ENCODE assay signal across 8 mouse cellular contexts in genomic region chr8:124720938-124721861, GRCm38 (mm10). TPM values are rescaled to one million over a fixed set of nuclear protein-coding genes. Genes with fewer than 3 reads are reported as not detected.
DNase-seq lines count a peak whose midpoint lies in the region; ATAC-seq and TF ChIP-seq lines count a peak whose summit lies in the region.

No protein-coding gene starts in this region.

- H3K27me3 ChIP-seq in kidney, embryonic 16.5 days (ENCODE audit: insufficient read depth, low read length), result no peaks in the 10 kb centered on the region
- no peaks in the 10 kb centered on the region for H3K27me3 ChIP-seq in embryonic facial prominence, embryonic 11.5 days (ENCODE audit: control insufficient read depth, insufficient read depth, low read length)
- no peaks in the 10 kb centered on the region for H3K27me3 ChIP-seq in intestine, embryonic 15.5 days (replicated peaks)

- peak overlapping the region; percentile 86 for H3K4me2 ChIP-seq in kidney, embryonic 16.5 days (replicated peaks; ENCODE audit: low read depth, low read length)
- peak overlapping the region; percentile 84 for H3K4me2 ChIP-seq in embryonic facial prominence, embryonic 11.5 days (ENCODE audit: low read depth, low read length)
- peak overlapping the region; percentile 83 for H3K4me2 ChIP-seq in intestine, embryonic 15.5 days (replicated peaks)

- in situ Hi-C loops in ES-E14 (cut with MboI; ENCODE audit: low sequenced_read_pairs in 2 of 2, unreplicated experiment in 2 of 2), result no loop called here

- H3K9me3 ChIP-seq in kidney, embryonic 16.5 days (ENCODE audit: low read length), result no peaks in the 10 kb centered on the region
- H3K9me3 ChIP-seq in ES-E14 (ENCODE audit: control insufficient read depth, insufficient read depth, low read depth, low read length), result no peaks in the 10 kb centered on the region
- H3K9me3 ChIP-seq in embryonic facial prominence, embryonic 11.5 days (replicated peaks; ENCODE audit: control insufficient read depth, low read length), result no peaks in the 10 kb centered on the region
- H3K9me3 ChIP-seq in intestine, embryonic 15.5 days, result no peaks in the 10 kb centered on the region

- H3K27ac ChIP-seq in kidney, embryonic 16.5 days (ENCODE audit: low read length), result 0 out of 2 replicates have a peak overlapping the region, but pooled peaks have one; percentile 3
- H3K27ac ChIP-seq in ES-E14 (ENCODE audit: insufficient read depth, low read depth, low read length, poor library complexity, severe bottlenecking), result no peak overlapping the region
- H3K27ac ChIP-seq in embryonic facial prominence, embryonic 11.5 days (replicated peaks; ENCODE audit: low read depth, low read length), result no peak overlapping the region
- no peak overlapping the region for H3K27ac ChIP-seq in intestine, embryonic 15.5 days

- no peak for DNase-seq in kidney, postnatal 4 days
- DNase-seq in ES-E14 (ENCODE audit: low read depth, low spot score), result no peak
- no peak for DNase-seq in embryonic facial prominence, embryonic 11.5 days (ENCODE audit: low spot score)
- DNase-seq in ovary, postnatal 14 days (ENCODE audit: low spot score), result no peak
- DNase-seq in layer of hippocampus, adult 9-10 months (ENCODE audit: low spot score), result no peak

- H3K36me3 ChIP-seq in kidney, embryonic 16.5 days (ENCODE audit: insufficient read depth, low read length), result no peaks in the 10 kb centered on the region; the same call in 1 of the 2 replicates
- peaks cover 3% of the 10 kb centered on the region for H3K36me3 ChIP-seq in ES-E14 (ENCODE audit: control insufficient read depth, insufficient read depth, low read length, poor library complexity, severe bottlenecking)
- peaks cover 2% of the 10 kb centered on the region; the same call in 1 of the 2 replicates for H3K36me3 ChIP-seq in embryonic facial prominence, embryonic 11.5 days (replicated peaks; ENCODE audit: control insufficient read depth, insufficient read depth, low read depth, low read length)
- H3K36me3 ChIP-seq in intestine, embryonic 15.5 days, result no peaks in the 10 kb centered on the region

- 3% methylated on average over 31 of the region's 31 CpGs for WGBS in kidney, embryonic 16.5 days
- WGBS in embryonic facial prominence, embryonic 11.5 days, result 2% methylated on average over 31 of the region's 31 CpGs
- 3% methylated on average over 30 of the region's 31 CpGs for WGBS in intestine, embryonic 15.5 days

- ATAC-seq in kidney, embryonic 16.5 days (ENCODE audit: low FRiP score, low TSS enrichment), result peak; percentile 66
- peak; percentile 70 for ATAC-seq in embryonic facial prominence, embryonic 11.5 days (replicated peaks; ENCODE audit: insufficient number of reproducible peaks, low FRiP score, low TSS enrichment, low read depth)
- peak; percentile 69 for ATAC-seq in intestine, embryonic 15.5 days
- 0 out of 2 replicates have a peak, but pooled peaks have one; percentile 0 for ATAC-seq in monocyte, adult 5-6 weeks (replicated peaks; ENCODE audit: insufficient number of reproducible peaks, low FRiP score, low TSS enrichment, poor library complexity, severe bottlenecking)

- H3K9ac ChIP-seq in kidney, embryonic 16.5 days (replicated peaks; ENCODE audit: low read length), result peak overlapping the region; percentile 79
- peak overlapping the region; percentile 67 for H3K9ac ChIP-seq in ES-E14 (ENCODE audit: insufficient read depth, low read depth, low read length, poor library complexity, severe bottlenecking)
- peak overlapping the region; percentile 84 for H3K9ac ChIP-seq in embryonic facial prominence, embryonic 11.5 days (replicated peaks; ENCODE audit: low read length)
- peak overlapping the region; percentile 85 for H3K9ac ChIP-seq in intestine, embryonic 15.5 days

- H3K4me3 ChIP-seq in kidney, embryonic 16.5 days (ENCODE audit: low read length), result peak overlapping the region; percentile 82
- H3K4me3 ChIP-seq in ES-E14 (ENCODE audit: insufficient read depth in 1 of 2, low read depth in 1 of 2, low read length in 2 of 2, poor library complexity in 1 of 2, severe bottlenecking in 1 of 2), result peak overlapping the region; percentile 70 to 91
- peak overlapping the region; percentile 98 for H3K4me3 ChIP-seq in embryonic facial prominence, embryonic 11.5 days (ENCODE audit: low read depth, low read length)
- H3K4me3 ChIP-seq in intestine, embryonic 15.5 days (replicated peaks), result peak overlapping the region; percentile 97

- H3K4me1 ChIP-seq in kidney, embryonic 16.5 days (ENCODE audit: insufficient read depth, low read length), result peaks cover 19% of the 10 kb centered on the region
- H3K4me1 ChIP-seq in ES-E14 (ENCODE audit: control insufficient read depth in 2 of 2, insufficient read depth in 2 of 2, low read length in 2 of 2, poor library complexity in 1 of 2), result peaks cover 6 to 8% of the 10 kb centered on the region in 2 experiments; a peak in 3 of 4 replicates
- peaks cover 4% of the 10 kb centered on the region for H3K4me1 ChIP-seq in embryonic facial prominence, embryonic 11.5 days (ENCODE audit: control insufficient read depth, insufficient read depth, low read length)
- peaks cover 21% of the 10 kb centered on the region for H3K4me1 ChIP-seq in intestine, embryonic 15.5 days (replicated peaks)

TF ChIP-seq in ES-E14, 5 proteins besides CTCF, POLR2A, EP300 and RAD21:
- TF ChIP-seq HCFC1 (IDR thresholded peaks at IDR 0.05; ENCODE audit: borderline replicate concordance, insufficient read depth, low read length), result no peak
- TF ChIP-seq MAFK (IDR thresholded peaks at IDR 0.05; ENCODE audit: insufficient read depth, low read depth, low read length), result no peak
- no peak for TF ChIP-seq CHD2 (IDR thresholded peaks at IDR 0.05; ENCODE audit: low read depth, low read length)
- TF ChIP-seq ZC3H11A (IDR thresholded peaks at IDR 0.05; ENCODE audit: borderline replicate concordance, low read depth, low read length), result no peak
- no peak for TF ChIP-seq ZNF384 (IDR thresholded peaks at IDR 0.05; ENCODE audit: low read depth, low read length)
TF ChIP-seq in ES-E14: peak in this region for 0.

RNA-seq across cellular contexts. Expression of gene Ttc13, which starts 0.6 kb away (rescaled TPM):
- polyA plus RNA-seq in kidney, embryonic 16.5 days (2015; fragmentation: Nextera tagmentation; extraction: Ambion mirVana), result 43.5 and 49.9 TPM in 2 replicates
- total RNA-seq in ES-E14 (2012; rRNA removed), result 74.8 and 108 TPM in 2 replicates
- 52.1 and 55.1 TPM in 2 replicates for polyA plus RNA-seq in embryonic facial prominence, embryonic 11.5 days (2014; fragmentation: Nextera tagmentation; extraction: Ambion mirVana)
- polyA plus RNA-seq in intestine, embryonic 15.5 days (2015; fragmentation: Nextera tagmentation; extraction: Ambion mirVana), result 42.7 and 42.8 TPM in 2 replicates
- total RNA-seq in monocyte, adult 5-6 weeks (2017), result 14.5 to 74.3 TPM (median 26.1 TPM) in 3 replicates

RNA-seq across cellular contexts. Expression of gene Arv1, which starts 0.7 kb away (rescaled TPM):
- polyA plus RNA-seq in kidney, embryonic 16.5 days (2015; fragmentation: Nextera tagmentation; extraction: Ambion mirVana), result 23.8 and 27.2 TPM in 2 replicates
- 25.1 and 28.3 TPM in 2 replicates for total RNA-seq in ES-E14 (2012; rRNA removed)
- polyA plus RNA-seq in embryonic facial prominence, embryonic 11.5 days (2014; fragmentation: Nextera tagmentation; extraction: Ambion mirVana), result 25.7 and 27.1 TPM in 2 replicates
- 19.7 and 20.9 TPM in 2 replicates for polyA plus RNA-seq in intestine, embryonic 15.5 days (2015; fragmentation: Nextera tagmentation; extraction: Ambion mirVana)
- total RNA-seq in monocyte, adult 5-6 weeks (2017), result 1.0 to 2.9 TPM in 2 of 3 replicates, not detected in the other

RNA-seq across cellular contexts. Expression of gene Fam89a, which starts 30.4 kb away (rescaled TPM):
- polyA plus RNA-seq in kidney, embryonic 16.5 days (2015; fragmentation: Nextera tagmentation; extraction: Ambion mirVana), result 3.4 and 4.0 TPM in 2 replicates
- 1.6 and 2.9 TPM in 2 replicates for total RNA-seq in ES-E14 (2012; rRNA removed)
- 6.0 and 6.8 TPM in 2 replicates for polyA plus RNA-seq in embryonic facial prominence, embryonic 11.5 days (2014; fragmentation: Nextera tagmentation; extraction: Ambion mirVana)
- polyA plus RNA-seq in intestine, embryonic 15.5 days (2015; fragmentation: Nextera tagmentation; extraction: Ambion mirVana), result 3.9 and 4.3 TPM in 2 replicates
- total RNA-seq in monocyte, adult 5-6 weeks (2017), result 0.95 to 1.1 TPM in 2 of 3 replicates, not detected in the other

RNA-seq across cellular contexts. Expression of gene 2310022B05Rik, which starts 58.0 kb away (rescaled TPM):
- polyA plus RNA-seq in kidney, embryonic 16.5 days (2015; fragmentation: Nextera tagmentation; extraction: Ambion mirVana), result 28.0 and 31.7 TPM in 2 replicates
- total RNA-seq in ES-E14 (2012; rRNA removed), result 7.5 and 8.1 TPM in 2 replicates
- 27.0 and 27.7 TPM in 2 replicates for polyA plus RNA-seq in embryonic facial prominence, embryonic 11.5 days (2014; fragmentation: Nextera tagmentation; extraction: Ambion mirVana)
- 24.4 TPM in 2 replicates for polyA plus RNA-seq in intestine, embryonic 15.5 days (2015; fragmentation: Nextera tagmentation; extraction: Ambion mirVana)
- total RNA-seq in monocyte, adult 5-6 weeks (2017), result 1.1 to 3.5 TPM (median 3.2 TPM) in 3 replicates

Comparison
In these comparisons a context has a peak if more than half of its experiments do, and no peak if none do; other contexts are left out.
1. ATAC-seq: peak in every context shown above with its lines; median percentile 70 in embryonic facial prominence, embryonic 11.5 days; 69 in intestine, embryonic 15.5 days; 66 in kidney, embryonic 16.5 days; 0 in monocyte, adult 5-6 weeks.